Mouse (Mus musculus): ENCODE measurements around the gene Usp16. TPM values are rescaled to one million over a fixed set of nuclear protein-coding genes. Genes with fewer than 3 reads are reported as not detected.

Usp16 gene
- 10 to 100 TPM; 28.5 to 33.7 TPM for total RNA-seq (2021)
- long read RNA-seq, experiment 1, transcript Usp16-201 (18 exons, 3,205 nt): major isoform, 8 of 21 reads
- long read RNA-seq, experiment 1, partial matches to known transcripts: 2 of 21 reads
- long read RNA-seq, experiment 1, other reads (novel, unspliced or antisense): 8 of 21 reads
- long read RNA-seq, experiment 2, transcript Usp16-201 (18 exons, 3,205 nt): major isoform, 7 of 13 reads
- long read RNA-seq, experiment 2, partial matches to known transcripts: 3 of 13 reads
- long read RNA-seq, experiment 2, other reads (novel, unspliced or antisense): 2 of 13 reads

GRCm38 (mm10) chr16:87454419-87455179, at the start of gene Usp16:
TSS of gene Usp16 (plus strand) at chr16:87454703.
- peak; percentile 92 for DNase-seq

GRCm38 (mm10) chr16:87405001-87405400, 49.5 kb upstream of the Usp16 start:
- DNase-seq: no peak

GRCm38 (mm10) chr16:87420662-87421061, 33.8 kb upstream of the Usp16 start:
- DNase-seq: no peak

- no peak for DNase-seq
These were observed 27.0 kb upstream of the Usp16 start for GRCm38 (mm10) chr16:87427516-87427915.

GRCm38 (mm10) chr16:87432033-87432814, 22.3 kb upstream of the Usp16 start, which contains the start of gene Ltn1:
TSS of gene Ltn1 (minus strand) at chr16:87432612.
- peak; percentile 96 for DNase-seq

- no peak for DNase-seq
These were observed 20.2 kb upstream of the Usp16 start for GRCm38 (mm10) chr16:87434266-87434665.

GRCm38 (mm10) chr16:87434946-87435345, 19.6 kb upstream of the Usp16 start:
- no peak for DNase-seq

GRCm38 (mm10) chr16:87435411-87436205, 18.9 kb upstream of the Usp16 start:
- no peak for DNase-seq

- no peak for DNase-seq
These were observed 17.4 kb upstream of the Usp16 start for GRCm38 (mm10) chr16:87437096-87437495.

- no peak for DNase-seq
These were observed 15.8 kb upstream of the Usp16 start for GRCm38 (mm10) chr16:87438697-87439096.

GRCm38 (mm10) chr16:87440184-87440686, 14.3 kb upstream of the Usp16 start, which contains the start of gene Rwdd2b:
TSS of gene Rwdd2b (minus strand) at chr16:87440573.
- peak; percentile 93 for DNase-seq

GRCm38 (mm10) chr16:87441089-87441488, 13.4 kb upstream of the Usp16 start:
- no peak for DNase-seq

- DNase-seq: no peak
These were observed 12.2 kb upstream of the Usp16 start for GRCm38 (mm10) chr16:87442291-87442690.

- no peak for DNase-seq
These were observed 11.3 kb upstream of the Usp16 start for GRCm38 (mm10) chr16:87443245-87443644.

GRCm38 (mm10) chr16:87444071-87444470, 10.4 kb upstream of the Usp16 start:
- DNase-seq: no peak

- DNase-seq: no peak
These were observed 9.4 kb upstream of the Usp16 start for GRCm38 (mm10) chr16:87445110-87445509.

- no peak for DNase-seq
These were observed 9.0 kb upstream of the Usp16 start for GRCm38 (mm10) chr16:87445528-87445927.

GRCm38 (mm10) chr16:87453226-87453625, 1.3 kb upstream of the Usp16 start:
- DNase-seq: no peak

GRCm38 (mm10) chr16:87455180-87455611, 693 bp downstream of the Usp16 start:
- no peak for DNase-seq

- DNase-seq: no peak
These were observed 4.2 kb downstream of the Usp16 start for GRCm38 (mm10) chr16:87458752-87459151.

GRCm38 (mm10) chr16:87470579-87470978, 16.1 kb downstream of the Usp16 start:
- no peak for DNase-seq

- DNase-seq: no peak
These were observed 29.9 kb downstream of the Usp16 start for GRCm38 (mm10) chr16:87484367-87484766.

Data from gastrocnemius, postnatal 10 days (tissue).